Mouse (Mus musculus): ENCODE results near the gene Serpinf2.
A peak's percentile ranks its signal among the peaks of the same experiment; 100 is the strongest.
"Not testable (repeated sequence)": the region's sequence is repeated elsewhere in the genome, so short reads cannot be mapped to it uniquely, and the experiment has no call there.

Serpinf2 gene

DNA sequence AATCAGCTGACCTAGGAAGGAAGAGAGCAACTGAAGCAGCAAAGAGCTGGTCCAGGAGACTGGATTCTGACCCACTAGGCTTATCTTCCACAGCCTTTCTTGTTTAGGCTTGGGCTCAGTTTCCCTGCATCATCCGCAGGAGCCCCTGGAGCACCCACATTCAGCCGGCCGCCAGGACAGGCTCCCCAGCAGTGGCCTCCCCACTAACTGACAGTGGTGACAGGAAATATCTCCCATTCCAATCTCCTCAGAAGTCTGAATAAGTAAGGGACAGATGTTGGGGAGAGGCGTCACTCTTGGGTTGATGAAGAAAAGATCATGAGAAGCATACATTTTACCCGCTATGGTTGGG, 20.3 kb upstream of the Serpinf2 start:
- DNase-seq (ENCODE audit: inconsistent ontology term), result no peak

GRCm38 (mm10) chr11:75459141-75459711, 19.8 kb upstream of the Serpinf2 start:
- DNase-seq (ENCODE audit: inconsistent ontology term), result peak; percentile 16

DNA sequence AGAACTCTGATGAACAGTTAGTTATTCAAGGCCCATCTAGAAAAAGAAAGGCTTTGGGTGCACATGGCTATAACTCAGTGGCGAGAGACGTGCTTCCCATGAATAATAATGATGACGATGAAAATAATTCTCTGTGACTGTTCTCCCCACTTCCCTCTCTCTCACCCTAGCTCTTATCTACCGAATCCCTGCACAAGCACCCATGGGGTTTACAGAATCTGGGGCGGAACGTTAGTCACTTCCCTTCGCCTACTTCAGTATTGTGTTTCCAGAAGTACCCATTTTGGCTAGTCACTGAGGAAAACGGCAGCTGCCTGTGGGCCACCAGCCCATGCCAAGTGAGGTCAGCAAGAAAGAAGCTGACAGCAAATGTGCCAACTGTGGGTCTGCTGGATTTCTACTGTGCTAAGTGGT, 19.2 kb upstream of the Serpinf2 start:
- DNase-seq (ENCODE audit: inconsistent ontology term), result peak; percentile 73

- peak; percentile 29 for DNase-seq (ENCODE audit: inconsistent ontology term)
These were observed 18.8 kb upstream of the Serpinf2 start for GRCm38 (mm10) chr11:75458169-75458568.

- no peak for DNase-seq (ENCODE audit: inconsistent ontology term)
These were observed 17.1 kb upstream of the Serpinf2 start for GRCm38 (mm10) chr11:75456440-75456871.

- DNase-seq (ENCODE audit: inconsistent ontology term), result not testable (repeated sequence)
These were observed 16.6 kb upstream of the Serpinf2 start for GRCm38 (mm10) chr11:75455971-75456370.

GRCm38 (mm10) chr11:75455041-75455736, 15.8 kb upstream of the Serpinf2 start:
- no peak for DNase-seq (ENCODE audit: inconsistent ontology term)

DNA sequence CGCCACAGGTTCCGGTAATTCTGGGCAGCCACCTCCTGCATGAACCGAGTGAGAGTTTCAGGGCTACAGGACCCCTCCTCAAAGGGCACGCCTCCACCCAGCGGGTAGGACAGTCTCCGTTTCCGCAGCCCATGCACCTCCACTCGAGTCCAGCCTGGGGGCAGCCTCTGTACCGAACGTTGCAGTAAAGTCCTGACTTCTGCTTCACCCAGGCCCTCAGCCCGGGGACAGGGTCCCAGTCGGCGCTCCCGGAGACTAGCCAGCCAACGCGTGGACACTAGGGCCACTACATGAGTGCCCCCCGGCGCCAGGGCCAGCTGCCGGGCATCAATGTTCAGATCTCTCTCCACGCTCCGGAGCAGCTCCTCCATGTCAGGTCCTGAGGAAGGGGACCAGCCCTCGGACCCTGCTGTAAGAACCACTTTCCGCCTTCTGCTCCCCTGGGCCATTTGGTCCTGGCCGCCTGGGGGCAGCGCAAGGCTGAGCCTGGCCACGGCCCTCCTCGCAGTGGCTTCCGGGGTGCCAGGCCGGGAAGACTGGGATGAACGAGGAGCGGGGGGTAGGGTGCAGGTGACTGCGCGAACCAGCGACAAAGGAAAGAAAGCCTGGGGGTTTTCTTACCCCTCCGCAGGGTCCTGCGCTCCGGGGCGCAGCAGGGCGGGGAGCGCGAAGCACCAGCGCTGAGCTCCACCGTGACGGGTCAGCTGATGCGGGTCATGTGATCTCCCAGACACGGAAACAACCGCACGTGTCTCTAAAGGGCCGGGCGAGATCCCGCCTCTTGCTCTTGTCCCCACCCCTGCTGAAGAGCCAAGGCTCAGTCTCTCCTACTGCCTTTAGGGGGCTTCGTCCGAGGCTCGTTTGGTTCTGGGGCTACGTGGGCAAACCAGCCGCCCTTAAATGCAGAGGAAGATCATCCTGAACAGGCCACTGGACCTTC, 14.9 kb upstream of the Serpinf2 start, which contains the start of gene Wdr81:
Gene Wdr81 (minus strand): TSS at position 727 of the 940 bp plus-strand sequence.
- DNase-seq (ENCODE audit: inconsistent ontology term), result peak; percentile 84

GRCm38 (mm10) chr11:75452812-75453557, 13.6 kb upstream of the Serpinf2 start:
- DNase-seq (ENCODE audit: inconsistent ontology term), result no peak

GRCm38 (mm10) chr11:75452081-75452480, 12.7 kb upstream of the Serpinf2 start:
- no peak for DNase-seq (ENCODE audit: inconsistent ontology term)

DNA sequence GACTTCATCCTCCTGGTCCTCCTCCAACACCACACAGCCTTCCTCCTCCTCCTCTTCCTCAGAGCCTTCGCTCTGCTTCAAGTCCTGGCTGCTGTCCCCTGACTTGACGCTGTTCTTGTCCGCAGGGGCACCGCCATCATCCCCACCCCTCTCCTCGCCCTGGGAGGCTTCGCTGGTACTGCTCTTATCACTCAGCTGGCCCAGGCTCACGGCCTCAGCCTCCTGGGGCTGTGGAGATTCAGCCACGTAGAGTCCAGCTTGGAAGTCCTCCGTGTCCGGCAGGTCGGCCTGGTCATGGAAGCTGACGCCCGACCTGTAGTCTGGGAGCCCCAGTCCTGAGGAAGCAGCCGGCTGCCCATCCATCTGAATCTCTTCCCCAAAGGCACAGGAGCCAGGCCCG, 11.5 kb upstream of the Serpinf2 start:
- DNase-seq (ENCODE audit: inconsistent ontology term), result no peak

DNA sequence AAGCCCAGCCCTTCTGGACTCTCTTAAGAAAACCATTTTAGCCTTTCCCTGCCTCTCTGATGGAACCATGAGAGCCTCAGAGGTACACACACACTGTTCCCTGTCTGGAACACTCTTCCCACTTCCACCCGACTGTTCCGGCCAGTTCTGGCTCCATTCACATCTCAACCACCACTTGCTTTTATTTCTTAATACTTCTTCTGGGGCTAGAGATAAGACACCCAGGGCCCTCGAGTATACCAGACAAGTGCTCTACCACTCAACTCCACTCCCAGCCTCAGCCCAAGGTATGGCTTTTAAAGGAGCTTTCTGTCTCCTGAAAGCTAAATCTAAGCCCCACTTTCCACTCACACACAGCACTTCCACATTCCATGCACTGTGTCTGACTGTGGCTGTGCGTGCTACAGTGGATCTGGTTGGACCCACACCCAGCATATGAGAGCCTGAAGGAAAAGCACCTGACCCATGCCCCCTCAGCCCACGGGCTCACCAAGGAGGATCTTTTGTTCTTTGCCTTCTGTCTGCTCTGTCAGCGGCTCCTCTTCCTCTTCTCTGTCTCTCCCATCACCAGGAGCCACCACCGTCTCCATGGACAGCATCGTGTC, 11.0 kb upstream of the Serpinf2 start:
- DNase-seq (ENCODE audit: inconsistent ontology term), result no peak

GRCm38 (mm10) chr11:75449695-75450094, 10.3 kb upstream of the Serpinf2 start:
- no peak for DNase-seq (ENCODE audit: inconsistent ontology term)

DNA sequence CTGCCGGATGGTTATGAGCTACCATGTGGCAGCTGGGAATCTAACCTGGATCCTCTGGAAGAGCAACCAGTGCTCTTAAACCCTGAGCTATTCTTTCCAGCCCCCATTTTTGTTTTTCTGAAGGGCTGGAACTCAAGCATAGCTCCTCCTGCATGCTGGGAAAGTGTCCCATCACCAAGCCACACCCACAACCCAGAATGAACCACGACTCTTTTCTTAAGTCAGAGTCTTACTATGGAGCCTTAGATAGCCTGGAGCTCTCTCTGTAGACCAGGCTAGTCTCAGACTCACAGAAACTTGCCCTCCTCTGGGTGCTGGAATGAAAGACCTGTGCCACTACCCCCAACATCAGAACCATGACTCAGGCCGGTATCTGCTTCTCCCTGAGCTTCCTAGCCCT, 9.2 kb upstream of the Serpinf2 start:
- no peak for DNase-seq (ENCODE audit: inconsistent ontology term)

- DNase-seq (ENCODE audit: inconsistent ontology term), result no peak
These were observed 4.3 kb upstream of the Serpinf2 start for GRCm38 (mm10) chr11:75443711-75444110.

GRCm38 (mm10) chr11:75441601-75442000, 2.2 kb upstream of the Serpinf2 start:
- DNase-seq (ENCODE audit: inconsistent ontology term), result peak; percentile 88

DNA sequence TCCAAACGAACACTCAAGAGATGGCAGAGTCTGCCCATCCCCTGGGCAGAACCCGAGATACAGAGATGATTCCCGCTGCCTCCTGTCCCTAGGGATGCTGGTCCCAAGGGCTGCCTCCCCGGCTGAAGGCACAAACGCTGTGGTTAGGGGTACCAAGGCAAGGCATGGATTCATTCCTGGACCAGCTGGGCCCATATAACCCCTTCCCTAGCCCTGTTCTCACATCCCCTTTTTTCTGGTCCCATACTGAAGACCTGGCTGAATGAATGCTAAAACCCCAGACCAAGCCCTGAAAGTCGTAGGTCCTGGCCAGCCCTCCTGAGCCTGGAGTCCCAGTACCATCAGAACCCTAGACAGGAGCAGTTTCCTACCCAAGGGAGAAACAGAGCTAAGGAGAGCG, 1.6 kb upstream of the Serpinf2 start:
- no peak for DNase-seq (ENCODE audit: inconsistent ontology term)

GRCm38 (mm10) chr11:75439951-75440350, 560 bp upstream of the Serpinf2 start:
- DNase-seq (ENCODE audit: inconsistent ontology term), result no peak

DNA sequence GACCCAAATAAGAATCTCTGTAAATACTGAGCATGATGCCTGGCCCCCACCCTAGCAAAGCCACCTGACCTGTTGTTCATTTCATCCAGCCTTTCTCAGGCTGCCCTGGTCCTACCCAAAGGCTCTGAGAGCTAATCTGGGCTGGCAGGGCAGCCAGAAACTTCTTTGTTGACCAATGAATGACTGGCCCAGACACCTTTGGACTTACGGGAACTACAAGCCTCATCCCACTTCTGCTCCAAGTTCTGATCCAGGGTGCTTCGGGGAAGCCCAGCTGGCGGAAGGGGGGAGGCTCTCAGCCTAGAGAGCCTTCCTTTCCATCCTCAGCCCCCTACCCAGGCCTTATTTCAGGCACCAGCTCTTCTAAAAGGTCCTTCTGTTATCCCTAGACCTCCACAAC, 587 bp downstream of the Serpinf2 start:
- DNase-seq (ENCODE audit: inconsistent ontology term), result no peak

GRCm38 (mm10) chr11:75438194-75438593, 1.2 kb downstream of the Serpinf2 start:
- no peak for DNase-seq (ENCODE audit: inconsistent ontology term)

- no peak for DNase-seq (ENCODE audit: inconsistent ontology term)
These were observed 5.3 kb downstream of the Serpinf2 start for GRCm38 (mm10) chr11:75434138-75434537.
